Mouse (Mus musculus): ENCODE results near the gene Mrpl52. TPM values are rescaled to one million over a fixed set of nuclear protein-coding genes. Genes with fewer than 3 reads are reported as not detected.

Mrpl52 gene
- polyA plus RNA-seq, 1 experiment from 2014 or later, result 286 TPM

Other genes with a start within 250 kb of the Mrpl52 start
- 340 and 359 TPM in 2 replicates for gene Dad1, start 172.8 kb upstream of the Mrpl52 start, polyA plus RNA-seq (2015; fragmentation: Nextera tagmentation; extraction: Ambion mirVana)
- gene Abhd4, start 172.7 kb upstream of the Mrpl52 start, polyA plus RNA-seq (2015; fragmentation: Nextera tagmentation; extraction: Ambion mirVana), result 50.5 TPM in 2 replicates
- gene Olfr49, start 142.0 kb upstream of the Mrpl52 start, polyA plus RNA-seq (2015; fragmentation: Nextera tagmentation; extraction: Ambion mirVana), result not detected in 2 replicates
- gene Oxa1l, start 66.1 kb upstream of the Mrpl52 start, polyA plus RNA-seq (2015; fragmentation: Nextera tagmentation; extraction: Ambion mirVana), result 49.4 and 53.3 TPM in 2 replicates
- 4.5 and 6.2 TPM in 2 replicates for gene Slc7a7, start 9.1 kb upstream of the Mrpl52 start, polyA plus RNA-seq (2015; fragmentation: Nextera tagmentation; extraction: Ambion mirVana)
- gene Mmp14, start 4.7 kb downstream of the Mrpl52 start, polyA plus RNA-seq (2015; fragmentation: Nextera tagmentation; extraction: Ambion mirVana), result 202 and 208 TPM in 2 replicates
- 29.7 and 33.1 TPM in 2 replicates for gene Lrp10, start 37.2 kb downstream of the Mrpl52 start, polyA plus RNA-seq (2015; fragmentation: Nextera tagmentation; extraction: Ambion mirVana)
- 2.1 and 3.6 TPM in 2 replicates for gene Rem2, start 49.2 kb downstream of the Mrpl52 start, polyA plus RNA-seq (2015; fragmentation: Nextera tagmentation; extraction: Ambion mirVana)
- 84.6 and 86.6 TPM in 2 replicates for gene Prmt5, start 90.6 kb downstream of the Mrpl52 start, polyA plus RNA-seq (2015; fragmentation: Nextera tagmentation; extraction: Ambion mirVana)
- 53.1 and 54.5 TPM in 2 replicates for gene Haus4, start 127.7 kb downstream of the Mrpl52 start, polyA plus RNA-seq (2015; fragmentation: Nextera tagmentation; extraction: Ambion mirVana)
- 55.6 and 63.3 TPM in 2 replicates for gene Ajuba, start 150.6 kb downstream of the Mrpl52 start, polyA plus RNA-seq (2015; fragmentation: Nextera tagmentation; extraction: Ambion mirVana)
- 8.9 and 9.1 TPM in 2 replicates for gene 4931414P19Rik, start 179.1 kb downstream of the Mrpl52 start, polyA plus RNA-seq (2015; fragmentation: Nextera tagmentation; extraction: Ambion mirVana)
- gene Psmb5, start 191.1 kb downstream of the Mrpl52 start, polyA plus RNA-seq (2015; fragmentation: Nextera tagmentation; extraction: Ambion mirVana), result 390 and 393 TPM in 2 replicates
- 0.06 TPM in 1 of 2 replicates, not detected in the other for gene Psmb11, start 194.5 kb downstream of the Mrpl52 start, polyA plus RNA-seq (2015; fragmentation: Nextera tagmentation; extraction: Ambion mirVana)
- not detected in 2 replicates for gene Gm17606, start 214.0 kb downstream of the Mrpl52 start, polyA plus RNA-seq (2015; fragmentation: Nextera tagmentation; extraction: Ambion mirVana)
- gene Cdh24, start 214.5 kb downstream of the Mrpl52 start, polyA plus RNA-seq (2015; fragmentation: Nextera tagmentation; extraction: Ambion mirVana), result 6.8 and 7.9 TPM in 2 replicates